Mouse (Mus musculus) midbrain, embryonic 13.5 days (tissue): ENCODE data around the gene Cyp21a1. TPM values are rescaled to one million over a fixed set of nuclear protein-coding genes. Genes with fewer than 3 reads are reported as not detected.
"Not testable (repeated sequence)": the region's sequence is repeated elsewhere in the genome, so short reads cannot be mapped to it uniquely, and the experiment has no call there.

Experiments
- ATAC-seq: fragments of 200-750 bp; cut with Nextera tagmentation; 2 replicates; pipeline ENCODE4 v1.8.0; 2017; ENCODE audit warnings: mild to moderate bottlenecking, moderate TSS enrichment, moderate library complexity
- H3K27ac ChIP-seq: fragments of 300-500 bp; sonication (generic); 2 replicates; pipeline ENCODE4 v1.5.1; 2015; ENCODE audit warnings: inconsistent platforms, mild to moderate bottlenecking, moderate library complexity
- H3K27me3 ChIP-seq: fragments of 300-500 bp; sonication (generic); 2 replicates; pipeline ENCODE4 v1.6.1; 2015; ENCODE audit warnings: mild to moderate bottlenecking, inconsistent platforms
- H3K36me3 ChIP-seq: fragments of 300-500 bp; sonication (generic); 2 replicates; pipeline ENCODE4 v1.6.1; 2015; ENCODE audit warnings: mild to moderate bottlenecking, inconsistent platforms
- H3K4me1 ChIP-seq: fragments of 300-500 bp; sonication (generic); replicated peaks from 2 replicates; pipeline ENCODE4 v1.6.1; 2015; ENCODE audit warnings: inconsistent platforms
- H3K4me2 ChIP-seq: fragments of 300-500 bp; sonication (generic); replicated peaks from 2 replicates; pipeline ENCODE4 v1.6.1; 2015; ENCODE audit warnings: moderate library complexity, mild to moderate bottlenecking, inconsistent platforms
- H3K4me3 ChIP-seq: fragments of 300-500 bp; sonication (generic); replicated peaks from 2 replicates; pipeline ENCODE4 v1.5.1; 2015; ENCODE audit warnings: mild to moderate bottlenecking, inconsistent platforms
- H3K9ac ChIP-seq: fragments of 300-500 bp; sonication (generic); replicated peaks from 2 replicates; pipeline ENCODE4 v1.6.1; 2015; ENCODE audit warnings: mild to moderate bottlenecking, inconsistent platforms
- H3K9me3 ChIP-seq: fragments of 300-500 bp; sonication (generic); 2 replicates; pipeline ENCODE4 v1.6.1; 2016; ENCODE audit warnings: mild to moderate bottlenecking, inconsistent platforms
- WGBS: fragments of 180-500 bp; shearing (Covaris S2); methylation state at CpG from one replicate; pipeline ENCODE4 v1.1.7; 2015; 5-methylcytosine and 5-hydroxymethylcytosine counted together
- polyA plus RNA-seq: library from polyadenylated mRNA; unstranded; fragments of >200 nt; fragmentation: Nextera tagmentation; extraction: Ambion mirVana; gene quantifications from 2 replicates; pipeline ENCODE4 v1.2.1, GENCODE M21; 2015

Gene Cyp21a1
- polyA plus RNA-seq, 1 experiment from 2014 or later: not detected

DNA sequence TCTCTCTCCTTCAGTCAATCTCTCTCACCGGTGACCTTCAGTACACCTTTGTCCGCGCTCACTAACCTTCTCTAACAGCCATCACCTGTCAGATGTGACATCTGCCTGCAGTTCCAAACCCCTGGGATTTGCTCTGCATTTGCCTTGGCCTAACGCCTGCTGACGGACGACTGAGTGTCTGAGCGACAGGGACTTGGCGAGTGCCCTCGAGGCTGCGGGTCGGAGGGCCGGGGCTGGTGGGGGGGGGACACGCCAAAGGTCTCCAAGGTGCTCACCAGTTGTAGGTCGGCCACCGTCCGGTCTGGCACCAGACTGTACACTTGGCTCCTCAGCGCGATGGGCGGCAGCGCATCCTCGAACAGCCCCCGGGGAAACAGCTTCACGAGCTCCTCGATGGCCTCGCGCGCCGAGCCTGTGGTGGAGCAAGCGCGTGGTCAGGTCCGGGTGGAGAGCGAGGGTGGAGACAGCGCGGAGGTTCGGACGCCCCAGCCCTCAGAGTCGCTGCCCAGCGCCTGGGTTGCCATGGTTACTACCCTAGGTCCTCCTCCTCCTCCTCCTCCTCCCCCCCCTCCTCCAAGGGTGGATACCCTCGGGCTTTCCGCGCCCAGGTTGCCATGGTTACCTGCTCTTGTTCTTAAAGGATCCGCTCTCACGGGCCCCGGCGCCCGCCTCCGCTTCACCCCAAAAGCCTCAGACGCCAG is 31.9 kb upstream of the Cyp21a1 start:
- H3K27ac ChIP-seq: peak overlapping the region; percentile 84
- ATAC-seq: peak; percentile 84
- no peaks in the 10 kb centered on the region for H3K27me3 ChIP-seq
- 4% methylated on average over 48 of the region's 48 CpGs for WGBS
- peak overlapping the region; percentile 99 for H3K4me2 ChIP-seq
- peaks cover 32% of the 10 kb centered on the region for H3K4me1 ChIP-seq
- H3K4me3 ChIP-seq: peak overlapping the region; percentile 70
- H3K36me3 ChIP-seq: peaks cover 54% of the 10 kb centered on the region
- H3K9ac ChIP-seq: peak overlapping the region; percentile 81
- H3K9me3 ChIP-seq: no peaks in the 10 kb centered on the region

DNA sequence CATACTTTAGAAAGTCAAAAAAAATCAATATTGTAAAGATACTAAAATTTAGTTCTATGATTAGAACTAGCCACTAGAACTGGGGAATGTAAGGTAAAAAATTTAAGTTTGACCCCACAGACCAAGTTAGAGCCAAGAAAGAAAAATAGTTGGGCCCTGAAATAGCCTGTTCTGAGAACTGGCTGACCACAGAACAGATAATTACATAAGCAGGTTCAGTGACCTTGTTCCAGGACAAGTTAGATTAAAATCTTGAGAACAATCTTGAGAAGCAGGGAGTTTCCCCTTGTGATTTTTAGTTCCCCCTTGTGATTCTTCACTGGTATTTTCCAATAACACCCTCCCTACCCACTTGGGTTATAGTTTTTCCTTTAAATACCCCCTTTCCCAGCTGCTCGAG is 26.4 kb upstream of the Cyp21a1 start:
- H3K4me3 ChIP-seq, H3K4me2 ChIP-seq, H3K9ac ChIP-seq, H3K9me3 ChIP-seq, ATAC-seq, H3K4me1 ChIP-seq, H3K27me3 ChIP-seq, H3K27ac ChIP-seq: not testable (repeated sequence)
- H3K36me3 ChIP-seq: peaks cover 79% of the 10 kb centered on the region
- 95% methylated on average over 1 of the region's 1 CpGs for WGBS

DNA sequence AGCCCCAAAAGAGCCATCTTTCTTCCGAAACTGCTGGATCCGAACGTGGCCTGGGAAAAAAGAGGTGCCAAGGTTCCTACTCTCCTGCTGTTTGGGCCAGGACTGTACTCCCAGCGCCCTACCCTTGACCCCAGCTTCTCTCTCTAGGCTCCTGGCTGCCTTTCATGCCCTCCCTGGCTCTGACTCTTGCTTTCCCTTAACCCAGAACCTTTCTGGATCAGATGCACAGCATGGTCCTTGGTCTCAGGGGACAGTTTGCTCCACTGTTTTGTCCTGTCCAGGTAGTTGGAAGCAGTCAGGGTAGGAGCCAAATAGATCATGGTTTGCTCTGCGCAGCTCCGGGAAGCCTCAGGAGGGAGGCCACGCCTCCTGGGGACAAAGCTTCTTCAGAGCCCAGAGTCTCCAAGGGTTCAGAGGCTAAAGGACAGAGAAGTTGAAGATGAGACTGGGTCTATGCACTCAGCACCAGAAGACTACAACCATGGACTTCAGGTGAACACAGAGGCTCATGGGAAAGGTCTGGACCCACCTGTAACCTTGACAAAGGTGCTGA is 10.5 kb upstream of the Cyp21a1 start:
- no peaks in the 10 kb centered on the region for H3K27me3 ChIP-seq
- WGBS: 82% methylated on average over 7 of the region's 7 CpGs
- no peak overlapping the region for H3K27ac ChIP-seq
- H3K4me2 ChIP-seq: no peak overlapping the region
- no peak overlapping the region for H3K4me3 ChIP-seq
- H3K4me1 ChIP-seq: no peaks in the 10 kb centered on the region
- H3K9me3 ChIP-seq: no peaks in the 10 kb centered on the region
- no peak for ATAC-seq
- no peaks in the 10 kb centered on the region for H3K36me3 ChIP-seq
- H3K9ac ChIP-seq: no peak overlapping the region

DNA sequence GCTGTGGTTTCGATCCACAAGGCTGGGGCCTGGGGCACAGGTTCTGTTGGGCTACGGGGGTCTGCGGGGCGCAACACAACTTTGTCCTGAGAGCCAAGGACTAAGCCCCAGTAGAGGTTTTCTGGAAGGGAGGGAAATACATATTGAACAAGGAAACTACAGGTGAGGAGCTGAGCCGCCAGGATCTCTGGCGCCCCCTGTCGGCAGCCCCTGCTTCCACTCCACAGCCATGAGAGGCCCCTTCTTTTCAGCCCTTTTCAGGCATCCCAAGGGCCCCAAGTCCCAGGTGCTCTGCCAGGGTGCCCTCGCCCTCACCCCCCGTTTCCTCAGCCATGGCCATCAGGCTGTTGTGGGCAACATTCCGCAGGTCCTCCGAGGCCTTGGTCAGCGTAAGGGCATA is 9.4 kb upstream of the Cyp21a1 start:
- ATAC-seq, H3K4me1 ChIP-seq, H3K27ac ChIP-seq, H3K4me3 ChIP-seq, H3K9me3 ChIP-seq, H3K9ac ChIP-seq, H3K27me3 ChIP-seq, H3K36me3 ChIP-seq, H3K4me2 ChIP-seq: not testable (repeated sequence)
- 58% methylated on average over 12 of the region's 12 CpGs for WGBS

DNA sequence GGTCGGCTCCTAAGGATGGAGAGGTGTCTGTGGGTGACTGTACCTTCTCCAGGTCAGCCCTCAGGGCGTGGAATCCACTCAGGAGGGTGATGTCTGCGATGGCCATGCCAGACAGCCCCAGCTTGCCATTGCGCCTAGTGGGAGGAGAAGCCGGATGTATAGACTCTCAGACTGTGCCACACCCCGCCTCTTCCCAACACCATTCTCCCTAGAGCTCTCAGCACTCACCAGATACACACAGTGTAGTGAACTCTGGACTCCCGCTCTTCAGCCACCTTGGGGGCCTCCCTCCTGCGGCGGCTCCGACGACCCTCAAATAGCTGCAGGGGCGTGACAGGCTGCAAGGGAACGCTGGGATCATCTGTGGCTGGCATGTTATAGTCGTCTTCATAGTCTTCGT is 6.9 kb upstream of the Cyp21a1 start:
- 77% methylated on average over 15 of the region's 15 CpGs for WGBS
- H3K9me3 ChIP-seq: no peaks in the 10 kb centered on the region
- no peak for ATAC-seq
- H3K9ac ChIP-seq: no peak overlapping the region
- H3K4me2 ChIP-seq: no peak overlapping the region
- H3K4me3 ChIP-seq: no peak overlapping the region
- H3K27me3 ChIP-seq: no peaks in the 10 kb centered on the region
- H3K36me3 ChIP-seq: no peaks in the 10 kb centered on the region
- no peaks in the 10 kb centered on the region for H3K4me1 ChIP-seq
- H3K27ac ChIP-seq: no peak overlapping the region

DNA sequence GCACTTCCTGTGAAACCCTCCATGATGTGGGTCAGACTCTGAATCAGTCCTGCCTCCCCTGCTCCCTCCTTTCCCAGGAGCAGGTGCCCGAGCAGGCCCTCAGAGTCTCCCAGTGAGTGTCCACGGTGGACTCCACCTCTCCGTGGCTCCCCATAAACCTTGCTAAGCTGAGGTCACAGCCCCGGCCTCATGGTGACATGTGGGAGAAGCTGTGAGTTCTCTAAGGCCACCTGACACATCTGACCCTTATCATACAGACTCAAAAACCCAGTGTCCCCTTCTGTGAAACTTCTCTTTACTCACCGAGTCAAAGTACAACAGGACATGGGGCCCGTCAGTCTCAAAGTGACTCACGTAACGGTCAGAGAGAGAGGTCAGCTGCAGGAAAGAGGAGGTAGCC is 6.5 kb upstream of the Cyp21a1 start:
- ATAC-seq, H3K9me3 ChIP-seq, H3K36me3 ChIP-seq, H3K4me2 ChIP-seq, H3K4me3 ChIP-seq, H3K9ac ChIP-seq, H3K27me3 ChIP-seq, H3K4me1 ChIP-seq, H3K27ac ChIP-seq: not testable (repeated sequence)
- WGBS: 84% methylated on average over 8 of the region's 8 CpGs

DNA sequence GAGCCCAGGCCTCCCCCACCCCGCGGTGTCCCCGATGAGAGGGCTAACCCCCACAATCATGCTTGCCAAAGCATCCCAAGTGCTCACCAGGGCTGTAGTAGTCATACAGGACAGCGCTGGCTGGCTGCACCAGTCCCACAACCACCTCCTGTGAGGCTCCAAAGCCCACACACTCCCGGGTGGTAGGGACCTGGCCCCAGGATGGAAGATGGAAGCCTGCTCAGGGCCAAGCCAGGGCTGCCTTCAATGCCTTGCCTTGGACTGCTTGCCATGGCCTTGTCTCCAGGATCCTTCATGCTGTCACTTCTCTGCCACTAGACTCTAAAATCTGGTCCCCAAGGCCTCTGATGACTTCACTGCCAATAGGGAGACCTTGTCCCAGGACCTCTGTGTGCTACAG is 6.0 kb upstream of the Cyp21a1 start:
- not testable (repeated sequence) for H3K27ac ChIP-seq, ATAC-seq, H3K4me1 ChIP-seq, H3K4me3 ChIP-seq, H3K9me3 ChIP-seq, H3K27me3 ChIP-seq, H3K4me2 ChIP-seq, H3K36me3 ChIP-seq, H3K9ac ChIP-seq
- WGBS: 92% methylated on average over 5 of the region's 5 CpGs

DNA sequence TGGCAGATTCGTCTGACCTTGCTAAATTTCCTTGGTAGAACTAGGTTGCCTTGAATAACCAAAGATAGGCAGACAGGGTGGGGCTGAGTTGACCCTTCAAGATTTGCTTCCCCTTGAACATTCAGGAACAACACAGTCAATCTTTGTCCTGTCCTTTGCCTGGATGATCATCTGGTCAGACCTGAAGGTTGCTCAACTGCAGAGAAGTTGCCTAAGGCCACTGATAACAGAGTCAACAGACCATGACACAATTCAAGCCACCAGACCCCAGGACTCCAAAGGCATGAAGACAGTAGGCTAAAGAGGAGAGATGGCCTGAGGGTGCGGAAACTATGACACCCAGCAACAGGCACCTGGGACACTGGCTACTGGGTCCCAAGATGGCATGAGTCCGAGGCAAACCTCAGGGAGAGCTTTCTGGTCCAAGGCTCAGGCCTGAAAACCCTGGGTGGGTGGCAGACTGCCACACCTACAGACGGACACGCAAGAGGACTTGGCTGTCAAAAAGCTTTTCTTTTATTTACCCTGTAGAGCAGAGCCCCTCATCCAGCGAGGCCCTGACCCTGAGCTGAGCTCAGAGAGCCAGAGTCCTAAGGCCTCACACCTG is 4.3 kb upstream of the Cyp21a1 start:
- Histone ChIP-seq H3K9ac (no peak overlapping the region), H3K9me3 (no peaks in the 10 kb centered on the region), H3K4me3 (no peak overlapping the region), H3K27ac (no peak overlapping the region), H3K36me3 (no peaks in the 10 kb centered on the region), H3K4me1 (no peaks in the 10 kb centered on the region), H3K27me3 (no peaks in the 10 kb centered on the region), H3K4me2 (no peak overlapping the region)
- no peak for ATAC-seq
- WGBS: 85% methylated on average over 6 of the region's 6 CpGs

DNA sequence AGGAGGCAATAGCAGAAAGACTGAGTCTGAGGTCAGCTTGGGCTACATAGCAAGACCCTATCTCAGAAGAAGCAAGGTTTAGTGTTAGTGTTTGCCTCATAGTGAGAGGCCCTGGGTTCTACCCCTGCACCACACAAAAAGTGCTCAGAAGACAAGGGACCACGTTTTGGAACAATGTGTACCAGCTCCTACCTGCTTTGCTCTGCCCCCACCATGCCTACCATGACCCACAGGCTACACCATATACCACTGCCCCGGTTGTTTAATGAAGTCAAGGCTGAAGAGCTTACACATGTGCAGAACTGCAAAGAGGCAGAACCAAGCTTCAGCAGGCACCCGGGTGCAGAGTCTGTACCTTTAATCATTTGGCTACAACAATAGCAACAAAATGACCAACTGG is 2.8 kb upstream of the Cyp21a1 start:
- WGBS: 71% methylated on average over 3 of the region's 3 CpGs
- H3K4me3 ChIP-seq: no peak overlapping the region
- no peaks in the 10 kb centered on the region for H3K27me3 ChIP-seq
- H3K27ac ChIP-seq: no peak overlapping the region
- no peaks in the 10 kb centered on the region for H3K4me1 ChIP-seq
- H3K9me3 ChIP-seq: no peaks in the 10 kb centered on the region
- H3K36me3 ChIP-seq: no peaks in the 10 kb centered on the region
- no peak for ATAC-seq
- no peak overlapping the region for H3K4me2 ChIP-seq
- H3K9ac ChIP-seq: no peak overlapping the region

DNA sequence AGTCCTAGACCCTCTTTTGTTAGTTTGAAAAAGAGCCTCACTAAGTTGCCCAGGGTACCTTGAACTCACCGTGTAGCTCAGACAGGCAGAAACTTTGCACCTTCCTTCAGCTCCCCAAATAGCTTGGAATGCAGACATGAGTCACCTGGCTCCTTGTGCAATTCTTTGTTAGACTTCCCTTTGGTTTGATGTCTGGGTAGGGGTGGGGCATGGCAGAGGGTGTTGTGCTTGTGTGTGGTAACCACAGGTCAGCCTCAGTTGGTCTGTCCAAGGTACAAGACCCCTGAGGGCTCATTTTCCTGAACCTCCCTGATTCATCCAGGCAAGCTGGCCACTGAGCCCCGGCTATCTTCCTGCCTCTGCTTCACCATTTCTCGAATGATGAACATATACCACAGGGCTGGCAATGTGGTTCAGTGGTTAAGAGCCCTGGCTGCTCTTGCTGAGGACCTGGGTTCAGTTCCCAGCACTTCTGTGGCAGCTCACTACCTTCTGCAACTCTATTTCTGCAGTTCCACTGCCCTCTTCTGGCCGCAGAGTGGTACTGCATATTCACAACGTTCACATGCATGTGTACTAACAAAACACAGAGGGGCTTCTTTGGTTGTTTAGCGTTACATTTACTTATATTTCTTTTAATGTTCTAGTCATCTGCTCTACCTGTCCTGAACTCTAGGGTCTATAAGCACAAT is 656 bp upstream of the Cyp21a1 start:
- Histone ChIP-seq H3K4me1 (no peaks in the 10 kb centered on the region), H3K9ac (no peak overlapping the region), H3K4me2 (no peak overlapping the region), H3K9me3 (no peaks in the 10 kb centered on the region), H3K4me3 (no peak overlapping the region), H3K27me3 (no peaks in the 10 kb centered on the region), H3K36me3 (no peaks in the 10 kb centered on the region), H3K27ac (no peak overlapping the region)
- 78% methylated on average over 6 of the region's 6 CpGs for WGBS
- no peak for ATAC-seq

DNA sequence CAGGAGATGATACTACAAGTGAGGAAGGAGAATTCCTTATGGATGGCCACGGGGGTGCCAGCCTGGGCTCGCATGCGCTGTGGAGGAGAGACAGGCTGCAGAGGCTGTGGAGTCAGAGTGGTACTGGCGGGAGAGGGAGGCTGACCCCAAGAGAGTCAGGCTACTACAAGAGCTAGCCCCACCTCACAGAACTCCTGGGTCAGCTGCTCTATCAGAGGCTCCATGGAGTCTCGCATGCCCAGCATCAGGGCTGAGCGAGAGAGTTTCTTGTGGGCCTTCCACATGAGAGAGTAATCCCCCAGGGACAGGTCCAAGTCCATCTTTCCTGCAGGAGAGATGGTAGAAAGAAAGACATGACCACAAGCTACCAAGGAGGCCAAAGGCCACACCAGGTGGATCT is 994 bp downstream of the Cyp21a1 start:
- 91% methylated on average over 6 of the region's 6 CpGs for WGBS
- not testable (repeated sequence) for H3K36me3 ChIP-seq, H3K4me1 ChIP-seq, H3K9me3 ChIP-seq, H3K4me3 ChIP-seq, H3K4me2 ChIP-seq, ATAC-seq, H3K27ac ChIP-seq, H3K9ac ChIP-seq, H3K27me3 ChIP-seq

DNA sequence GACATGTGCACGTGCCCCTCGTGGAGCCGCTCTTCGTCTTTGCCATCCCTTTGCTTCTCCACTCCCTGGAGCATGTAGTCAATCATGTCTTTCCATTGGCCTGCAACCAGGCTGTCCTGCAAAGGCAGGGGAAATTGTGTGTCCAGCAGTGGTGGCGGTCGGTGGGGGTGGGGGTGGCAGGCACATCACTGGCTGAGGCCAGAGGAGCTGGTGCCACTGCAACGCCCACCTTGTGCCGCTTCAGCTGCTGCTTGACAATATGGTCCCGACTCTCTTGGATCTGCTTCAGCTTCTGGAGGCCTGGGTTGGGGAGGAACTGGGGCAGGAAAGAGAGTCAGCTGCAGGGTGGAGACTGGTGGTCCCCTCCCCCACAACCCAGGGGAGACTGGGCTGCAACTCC is 1.6 kb downstream of the Cyp21a1 start:
- ATAC-seq, H3K4me3 ChIP-seq, H3K36me3 ChIP-seq, H3K9me3 ChIP-seq, H3K4me1 ChIP-seq, H3K27ac ChIP-seq, H3K27me3 ChIP-seq, H3K4me2 ChIP-seq, H3K9ac ChIP-seq: not testable (repeated sequence)
- 92% methylated on average over 9 of the region's 9 CpGs for WGBS
